Mouse (Mus musculus) right cerebral cortex, postnatal 10 days (tissue): ENCODE results near the gene 2810408A11Rik.

Source experiments
- DNase-seq, 2 experiments: peaks; one replicate each; pipeline ENCODE4 v3.0.0; 2021; ENCODE audit warnings: low spot score in 2 of 2

Gene 2810408A11Rik

GRCm38 (mm10) chr11:69912716-69913530 lies 12.1 kb upstream of the 2810408A11Rik start:
- DNase-seq, result no peak

- DNase-seq, result no peak
These were observed 10.9 kb upstream of the 2810408A11Rik start for GRCm38 (mm10) chr11:69911701-69912100.

- DNase-seq, result no peak
These were observed 10.2 kb upstream of the 2810408A11Rik start for GRCm38 (mm10) chr11:69910781-69911560.

GRCm38 (mm10) chr11:69910177-69910576 lies 9.4 kb upstream of the 2810408A11Rik start:
- DNase-seq, result no peak

GRCm38 (mm10) chr11:69909174-69909573 lies 8.4 kb upstream of the 2810408A11Rik start:
- no peak for DNase-seq

GRCm38 (mm10) chr11:69908645-69909044 lies 7.9 kb upstream of the 2810408A11Rik start:
- no peak for DNase-seq

- DNase-seq, result no peak
These were observed 3.5 kb upstream of the 2810408A11Rik start for GRCm38 (mm10) chr11:69904311-69904710.

- DNase-seq, result peak in 1 of 2 experiments; percentile 42
These were observed 2.2 kb upstream of the 2810408A11Rik start for GRCm38 (mm10) chr11:69902972-69903371.

GRCm38 (mm10) chr11:69901993-69902392 lies 1.2 kb upstream of the 2810408A11Rik start:
- peak in 1 of 2 experiments; percentile 41 for DNase-seq

GRCm38 (mm10) chr11:69901406-69901846 lies 639 bp upstream of the 2810408A11Rik start:
- peak; percentile 98 to 99 for DNase-seq

- no peak for DNase-seq
These were observed 917 bp downstream of the 2810408A11Rik start for GRCm38 (mm10) chr11:69899870-69900269.

GRCm38 (mm10) chr11:69895291-69895690 lies 5.5 kb downstream of the 2810408A11Rik start, which contains the start of gene Acap1:
TSS of gene Acap1 (minus strand) at chr11:69895539.
- DNase-seq, result no peak

- no peak for DNase-seq
These were observed 6.1 kb downstream of the 2810408A11Rik start for GRCm38 (mm10) chr11:69894671-69895070.

GRCm38 (mm10) chr11:69891482-69891881 lies 9.3 kb downstream of the 2810408A11Rik start:
- peak; percentile 73 to 80 for DNase-seq

- no peak for DNase-seq
These were observed 13.7 kb downstream of the 2810408A11Rik start for GRCm38 (mm10) chr11:69886907-69887635.

- no peak for DNase-seq
These were observed 16.1 kb downstream of the 2810408A11Rik start for GRCm38 (mm10) chr11:69884663-69885062.

- DNase-seq, result no peak
These were observed 16.5 kb downstream of the 2810408A11Rik start for GRCm38 (mm10) chr11:69884240-69884639.

GRCm38 (mm10) chr11:69883527-69884151 lies 17.1 kb downstream of the 2810408A11Rik start:
- no peak for DNase-seq

GRCm38 (mm10) chr11:69883066-69883465 lies 17.7 kb downstream of the 2810408A11Rik start:
- DNase-seq, result no peak

- no peak for DNase-seq
These were observed 18.8 kb downstream of the 2810408A11Rik start for GRCm38 (mm10) chr11:69881787-69882670.
